Comparison of ENCODE assay signal across 9 mouse cellular contexts in genomic region chr5:138228026-138228425, GRCm38 (mm10). TPM values are rescaled to one million over a fixed set of nuclear protein-coding genes. Genes with fewer than 3 reads are reported as not detected.
DNase-seq lines count a peak whose midpoint lies in the region; ATAC-seq and TF ChIP-seq lines count a peak whose summit lies in the region.
"Had no signal": no experiment of that assay in that cellular context is flagged by ENCODE, and none has a peak within 500 bp of the region (broad histone marks: within the 10 kb centered on the region; RNA-seq: fewer than 3 reads in every experiment).

No protein-coding gene starts in this region.

- TF ChIP-seq POLR2A in brain, embryonic 14.5 days (IDR thresholded peaks at IDR 0.05; ENCODE audit: borderline replicate concordance, extremely low read depth, insufficient read depth, insufficient read length, poor library complexity, severe bottlenecking) = no peak

- no peaks in the 10 kb centered on the region for H3K9me3 ChIP-seq in midbrain, embryonic 14.5 days (ENCODE audit: control insufficient read depth, low read length)
- no peaks in the 10 kb centered on the region for H3K9me3 ChIP-seq in midbrain, embryonic 13.5 days

- H3K27me3 ChIP-seq in midbrain, embryonic 14.5 days (ENCODE audit: control insufficient read depth, insufficient read depth, low read length) = no peaks in the 10 kb centered on the region
- no peaks in the 10 kb centered on the region for H3K27me3 ChIP-seq in midbrain, embryonic 13.5 days

- intact Hi-C loops in gastrocnemius, adult 2 months (cut with DNase I) = no loop called here
- intact Hi-C loops in gastrocnemius, postnatal 36 days (cut with DNase I) = no loop called here

- H3K9ac ChIP-seq in midbrain, embryonic 14.5 days (replicated peaks; ENCODE audit: low read length) = no peak overlapping the region
- no peak overlapping the region for H3K9ac ChIP-seq in midbrain, embryonic 13.5 days (replicated peaks)

- peak; percentile 52 for TF ChIP-seq CTCF in gastrocnemius, adult 2 months (IDR thresholded peaks at IDR 0.05)
- TF ChIP-seq CTCF in brain, embryonic 14.5 days (IDR thresholded peaks at IDR 0.05; ENCODE audit: borderline replicate concordance, extremely low read depth, insufficient read depth, insufficient read length) = peak; percentile 45; the same call in 1 of the 2 replicates

- no peak overlapping the region for H3K4me3 ChIP-seq in gastrocnemius, adult 2 months
- no peak overlapping the region for H3K4me3 ChIP-seq in midbrain, embryonic 14.5 days (replicated peaks; ENCODE audit: low read depth, low read length)
- no peak overlapping the region for H3K4me3 ChIP-seq in midbrain, embryonic 13.5 days (replicated peaks)

- H3K36me3 ChIP-seq in midbrain, embryonic 14.5 days (ENCODE audit: control insufficient read depth, insufficient read depth, low read length) = no peaks in the 10 kb centered on the region
- no peaks in the 10 kb centered on the region for H3K36me3 ChIP-seq in midbrain, embryonic 13.5 days

- H3K4me1 ChIP-seq in midbrain, embryonic 14.5 days (ENCODE audit: control insufficient read depth, insufficient read depth, low read length) = no peaks in the 10 kb centered on the region
- no peaks in the 10 kb centered on the region for H3K4me1 ChIP-seq in midbrain, embryonic 13.5 days (replicated peaks)

- no peak overlapping the region for H3K4me2 ChIP-seq in midbrain, embryonic 14.5 days (ENCODE audit: low read length)
- no peak overlapping the region for H3K4me2 ChIP-seq in midbrain, embryonic 13.5 days (replicated peaks)

- peak; percentile 33 for DNase-seq in gastrocnemius, adult 2 months
- no peak for DNase-seq in gastrocnemius, postnatal 36 days
- peak; percentile 11 for DNase-seq in midbrain, embryonic 14.5 days
- DNase-seq in brain, embryonic 14.5 days (ENCODE audit: low read depth) = peak; percentile 5
- no peak for DNase-seq in urinary bladder, postnatal 10 days (ENCODE audit: low spot score)
- no peak for DNase-seq in layer of hippocampus, postnatal 36 days

- no peak for ATAC-seq in midbrain, embryonic 14.5 days (ENCODE audit: low FRiP score, low TSS enrichment)
- ATAC-seq in midbrain, embryonic 13.5 days = no peak
- peak; percentile 64 for ATAC-seq in megakaryocyte-erythroid progenitor cell, adult 5-6 weeks (replicated peaks; ENCODE audit: low FRiP score, low TSS enrichment, poor library complexity, severe bottlenecking)

- no peak overlapping the region for H3K27ac ChIP-seq in gastrocnemius, adult 2 months
- no peak overlapping the region for H3K27ac ChIP-seq in midbrain, embryonic 14.5 days (replicated peaks; ENCODE audit: low read depth, low read length)
- no peak overlapping the region for H3K27ac ChIP-seq in midbrain, embryonic 13.5 days

- WGBS in midbrain, embryonic 14.5 days = 61% methylated on average over 3 of the region's 3 CpGs
- 58% methylated on average over 3 of the region's 3 CpGs for WGBS in midbrain, embryonic 13.5 days

RNA-seq across cellular contexts. Expression of gene Nxpe5, which starts 2.3 kb away (rescaled TPM):
- under 1 TPM; 0.26 to 0.28 TPM for total RNA-seq in gastrocnemius, adult 2 months (2021)
- total RNA-seq in gastrocnemius, postnatal 36 days (2021) = under 1 TPM; 0.10 to 0.35 TPM
- polyA plus RNA-seq in midbrain, embryonic 14.5 days (2014; fragmentation: Nextera tagmentation; extraction: Ambion mirVana) = not detected in 2 replicates
- 0.08 TPM in 1 of 2 replicates, not detected in the other for polyA plus RNA-seq in midbrain, embryonic 13.5 days (2015; fragmentation: Nextera tagmentation; extraction: Ambion mirVana)
- 0.03 and 0.04 TPM in 2 replicates for polyA plus RNA-seq in brain, embryonic 14.5 days (2012; rRNA removed)
- 0.28 TPM in 1 of 2 replicates, not detected in the other for total RNA-seq in megakaryocyte-erythroid progenitor cell, adult 5-6 weeks (2014; fragmentation: Nextera tagmentation)
- 0.94 and 1.0 TPM in 2 replicates for total RNA-seq in megakaryocyte-erythroid progenitor cell, adult 5-6 weeks (2017)
- under 1 TPM in 1 of 2 experiments, not detected in 1; 0.25 TPM for total RNA-seq in layer of hippocampus, postnatal 36 days (2021)
- polyA plus RNA-seq: intestine, embryonic 14.5 days had no signal

RNA-seq across cellular contexts. Expression of gene Lamtor4, which starts 27.3 kb away (rescaled TPM):
- 10 to 100 TPM; 51.7 to 53.8 TPM for total RNA-seq in gastrocnemius, adult 2 months (2021)
- total RNA-seq in gastrocnemius, postnatal 36 days (2021) = 10 to 100 TPM; 45.2 to 49.9 TPM
- polyA plus RNA-seq in midbrain, embryonic 14.5 days (2014; fragmentation: Nextera tagmentation; extraction: Ambion mirVana) = 71.5 and 90.0 TPM in 2 replicates
- 81.2 and 81.9 TPM in 2 replicates for polyA plus RNA-seq in midbrain, embryonic 13.5 days (2015; fragmentation: Nextera tagmentation; extraction: Ambion mirVana)
- 120 and 151 TPM in 2 replicates for polyA plus RNA-seq in brain, embryonic 14.5 days (2012; rRNA removed)
- total RNA-seq in megakaryocyte-erythroid progenitor cell, adult 5-6 weeks (2014; fragmentation: Nextera tagmentation) = 28.7 and 36.3 TPM in 2 replicates
- 27.0 and 30.0 TPM in 2 replicates for total RNA-seq in megakaryocyte-erythroid progenitor cell, adult 5-6 weeks (2017)
- 10 to 100 TPM; 54.5 to 58.7 TPM for total RNA-seq in layer of hippocampus, postnatal 36 days (2021)

RNA-seq across cellular contexts. Expression of gene Mblac1, which starts 33.9 kb away (rescaled TPM):
- total RNA-seq in gastrocnemius, adult 2 months (2021) = 1 to 10 TPM; 1.3 to 1.4 TPM
- 1 to 10 TPM; 1.4 to 1.6 TPM for total RNA-seq in gastrocnemius, postnatal 36 days (2021)
- polyA plus RNA-seq in midbrain, embryonic 14.5 days (2014; fragmentation: Nextera tagmentation; extraction: Ambion mirVana) = 12.6 and 18.0 TPM in 2 replicates
- polyA plus RNA-seq in midbrain, embryonic 13.5 days (2015; fragmentation: Nextera tagmentation; extraction: Ambion mirVana) = 12.9 and 13.8 TPM in 2 replicates
- polyA plus RNA-seq in brain, embryonic 14.5 days (2012; rRNA removed) = 10.3 and 11.8 TPM in 2 replicates
- 5.1 and 8.0 TPM in 2 replicates for total RNA-seq in megakaryocyte-erythroid progenitor cell, adult 5-6 weeks (2014; fragmentation: Nextera tagmentation)
- total RNA-seq in megakaryocyte-erythroid progenitor cell, adult 5-6 weeks (2017) = 2.5 and 8.3 TPM in 2 replicates
- 1 to 10 TPM; 8.2 to 8.6 TPM for total RNA-seq in layer of hippocampus, postnatal 36 days (2021)

RNA-seq across cellular contexts. Expression of gene BC037034, which starts 35.8 kb away (rescaled TPM):
- 1 to 10 TPM; 2.3 to 2.6 TPM for total RNA-seq in gastrocnemius, adult 2 months (2021)
- total RNA-seq in gastrocnemius, postnatal 36 days (2021) = 1 to 10 TPM; 2.2 to 3.3 TPM
- 15.0 and 20.2 TPM in 2 replicates for polyA plus RNA-seq in midbrain, embryonic 14.5 days (2014; fragmentation: Nextera tagmentation; extraction: Ambion mirVana)
- polyA plus RNA-seq in midbrain, embryonic 13.5 days (2015; fragmentation: Nextera tagmentation; extraction: Ambion mirVana) = 12.2 and 15.8 TPM in 2 replicates
- polyA plus RNA-seq in brain, embryonic 14.5 days (2012; rRNA removed) = 131 and 172 TPM in 2 replicates
- 113 and 199 TPM in 2 replicates for total RNA-seq in megakaryocyte-erythroid progenitor cell, adult 5-6 weeks (2014; fragmentation: Nextera tagmentation)
- 46.5 and 50.8 TPM in 2 replicates for total RNA-seq in megakaryocyte-erythroid progenitor cell, adult 5-6 weeks (2017)
- 10 to 100 TPM; 70.0 to 73.7 TPM for total RNA-seq in layer of hippocampus, postnatal 36 days (2021)

RNA-seq across cellular contexts. Expression of gene Cnpy4, which starts 40.7 kb away (rescaled TPM):
- total RNA-seq in gastrocnemius, adult 2 months (2021) = 1 to 10 TPM; 2.3 to 4.2 TPM
- total RNA-seq in gastrocnemius, postnatal 36 days (2021) = 1 to 10 TPM; 3.7 to 3.8 TPM
- 24.3 and 32.0 TPM in 2 replicates for polyA plus RNA-seq in midbrain, embryonic 14.5 days (2014; fragmentation: Nextera tagmentation; extraction: Ambion mirVana)
- 39.4 and 40.5 TPM in 2 replicates for polyA plus RNA-seq in midbrain, embryonic 13.5 days (2015; fragmentation: Nextera tagmentation; extraction: Ambion mirVana)
- 20.6 and 22.7 TPM in 2 replicates for polyA plus RNA-seq in brain, embryonic 14.5 days (2012; rRNA removed)
- total RNA-seq in megakaryocyte-erythroid progenitor cell, adult 5-6 weeks (2014; fragmentation: Nextera tagmentation) = 22.0 and 26.2 TPM in 2 replicates
- 35.3 and 36.5 TPM in 2 replicates for total RNA-seq in megakaryocyte-erythroid progenitor cell, adult 5-6 weeks (2017)
- total RNA-seq in layer of hippocampus, postnatal 36 days (2021) = 10 to 100 TPM; 15.0 to 16.8 TPM

Comparison
In these comparisons a context has a peak if more than half of its experiments do, and no peak if none do; other contexts are left out.
1. DNase-seq: peak in gastrocnemius, adult 2 months (single experiment), midbrain, embryonic 14.5 days (single experiment) and brain, embryonic 14.5 days (single experiment); none in gastrocnemius, postnatal 36 days (0 of 2), urinary bladder, postnatal 10 days (single experiment) and layer of hippocampus, postnatal 36 days (0 of 2).